Mouse (Mus musculus) liver, adult 2 months (tissue): ENCODE data around the gene Olfr1328. TPM values are rescaled to one million over a fixed set of nuclear protein-coding genes. Genes with fewer than 3 reads are reported as not detected.

ENCODE experiments used
- DNase-seq: peaks from one replicate; pipeline ENCODE4 v3.0.0-alpha.2; 2011; ENCODE audit warnings: low read depth, low spot score; ENCODE audit errors: extremely low read depth
- H3K27ac ChIP-seq: fragments of 200-500 bp; replicated peaks from 2 replicates; pipeline ENCODE4 v1.5.1; 2012; ENCODE audit warnings: low read depth, mild to moderate bottlenecking, control low read depth, inconsistent platforms, low read length; ENCODE audit not compliant: insufficient read depth
- H3K27me3 ChIP-seq: fragments of 200-500 bp; 2 replicates; pipeline ENCODE4 v1.6.1; 2012; ENCODE audit warnings: mild to moderate bottlenecking, moderate library complexity, low read length, inconsistent platforms; ENCODE audit not compliant: control insufficient read depth, insufficient read depth
- H3K36me3 ChIP-seq: fragments of 200-500 bp; 2 replicates; pipeline ENCODE4 v1.6.1; 2012; ENCODE audit warnings: low read length, inconsistent platforms; ENCODE audit not compliant: control insufficient read depth, insufficient read depth
- H3K4me1 ChIP-seq: fragments of 200-500 bp; 2 replicates; pipeline ENCODE4 v1.6.1; 2011; ENCODE audit warnings: low read length; ENCODE audit not compliant: control insufficient read depth, insufficient read depth
- H3K4me3 ChIP-seq: fragments of 200-500 bp; 2 replicates; pipeline ENCODE4 v1.5.1; 2011; ENCODE audit warnings: low read depth, mild to moderate bottlenecking, control low read depth, low read length, moderate library complexity; ENCODE audit not compliant: insufficient read depth
- H3K79me2 ChIP-seq: fragments of 200-500 bp; 2 replicates; pipeline ENCODE4 v1.6.1; 2012; ENCODE audit warnings: inconsistent platforms, mild to moderate bottlenecking, low read length, moderate library complexity; ENCODE audit not compliant: control insufficient read depth, insufficient read depth
- H3K9ac ChIP-seq: fragments of 200-500 bp; 2 replicates; pipeline ENCODE4 v1.6.1; 2012; ENCODE audit warnings: low read depth, mild to moderate bottlenecking, control low read depth, inconsistent platforms, low read length
- CTCF ChIP-seq: fragments of 200-500 bp; IDR thresholded peaks from 2 replicates; pipeline ENCODE4 v1.5.1; 2011; ENCODE audit warnings: low read depth, low read length, control low read depth
- POLR2A ChIP-seq: fragments of 200-500 bp; IDR thresholded peaks from 2 replicates; pipeline ENCODE4 v1.6.1; 2011; ENCODE audit warnings: low read length, control low read depth; ENCODE audit not compliant: insufficient read depth; ENCODE audit errors: extremely low read depth
- WGBS: fragments of 180-500 bp; shearing (Covaris S2); methylation state at CpG from one replicate; pipeline ENCODE4 v1.1.7; 2018; 5-methylcytosine and 5-hydroxymethylcytosine counted together
- polyA plus RNA-seq: library from polyadenylated mRNA; depleted of rRNA; stranded (reverse); fragments of >200 nt; gene quantifications from 2 replicates; pipeline ENCODE4 v1.2.3, GENCODE M21; 2012; rRNA removed
- total RNA-seq: library from RNA; depleted of rRNA; stranded (reverse); fragments of >200 nt; gene quantifications from 2 replicates; pipeline ENCODE4 v1.2.3, GENCODE M21; 2014; rRNA removed

Gene Olfr1328
- total and polyA plus RNA-seq, 2 experiments = not detected

DNA sequence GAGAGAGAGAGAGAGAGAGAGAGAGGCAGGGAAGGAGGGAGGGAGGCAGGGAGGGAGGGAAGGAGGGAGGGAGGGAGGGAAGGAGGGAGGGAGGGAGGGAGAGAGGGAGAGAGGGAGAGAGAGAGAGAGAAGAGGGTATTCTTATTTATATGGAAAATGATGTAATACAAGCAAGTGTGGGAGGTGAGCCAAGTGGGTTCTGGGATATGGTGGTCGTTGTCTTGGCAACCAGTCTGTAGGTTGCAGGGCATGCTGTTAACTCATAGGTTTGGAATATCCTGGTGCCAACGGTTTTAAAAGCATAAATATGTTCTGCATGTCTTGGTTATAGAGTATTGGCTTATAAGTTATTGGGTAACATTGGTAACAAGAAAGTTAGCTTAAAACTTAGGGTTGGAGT, 36.4 kb downstream of the Olfr1328 start:
- Histone ChIP-seq H3K4me1 (no peaks in the 10 kb centered on the region), H3K4me3 (no peak overlapping the region), H3K9ac (no peak overlapping the region), H3K79me2 (no peaks in the 10 kb centered on the region), H3K36me3 (no peaks in the 10 kb centered on the region), H3K27ac (no peak overlapping the region), H3K27me3 (no peaks in the 10 kb centered on the region)
- DNase-seq = no peak
- WGBS = 67% methylated on average over 2 of the region's 2 CpGs
- TF ChIP-seq CTCF = no peak
- TF ChIP-seq POLR2A = no peak

DNA sequence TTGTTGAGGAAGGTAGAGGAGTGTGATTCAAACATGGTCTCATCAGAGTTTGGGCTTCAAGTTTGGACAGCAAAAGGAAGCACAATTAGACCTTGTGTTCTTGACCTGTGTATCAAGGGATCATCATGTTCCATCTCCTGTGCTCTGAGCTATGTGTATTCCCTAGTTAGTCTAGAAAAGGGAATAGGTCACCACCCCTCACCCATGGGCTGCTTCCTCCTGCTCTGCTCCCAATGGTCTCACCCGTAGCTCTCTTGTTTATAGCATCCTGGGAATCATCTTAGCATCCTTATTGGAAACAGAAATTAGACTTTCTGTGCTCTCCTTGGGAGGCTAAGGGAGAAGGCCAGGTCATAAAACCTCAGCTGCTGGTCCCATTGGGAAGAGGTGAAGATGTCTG, 50.1 kb downstream of the Olfr1328 start, which contains the start of gene Olfr1330:
Gene Olfr1330, plus strand, starts transcription at position 301 of the 400 bp plus-strand sequence.
- WGBS = 76% methylated on average over 1 of the region's 1 CpGs
- H3K36me3 ChIP-seq = no peaks in the 10 kb centered on the region
- DNase-seq = no peak

More for the DNA sequence above, 50.1 kb downstream of the Olfr1328 start, which contains the start of gene Olfr1330:
- Histone ChIP-seq H3K4me1 (no peaks in the 10 kb centered on the region), H3K4me3 (no peak within 1 kb of the TSS), H3K27ac (no peak within 1 kb of the TSS), H3K9ac (no peak within 1 kb of the TSS), H3K27me3 (no peaks in the 10 kb centered on the region), H3K79me2 (no peaks in the 10 kb centered on the region)
- TF ChIP-seq CTCF (no peak), POLR2A (no peak)

Other genes starting within 250 kb of the Olfr1328 start
- gene Olfr1342, start 245.9 kb downstream of the Olfr1328 start, total RNA-seq = not detected in 2 replicates
- not detected in 2 replicates for gene Olfr1342, start 245.9 kb downstream of the Olfr1328 start, polyA plus RNA-seq
- gene Olfr1341, start 235.1 kb downstream of the Olfr1328 start, total RNA-seq = not detected in 2 replicates
- not detected in 2 replicates for gene Olfr1341, start 235.1 kb downstream of the Olfr1328 start, polyA plus RNA-seq
- not detected in 2 replicates for gene Olfr1340, start 218.5 kb downstream of the Olfr1328 start, total RNA-seq
- gene Olfr1340, start 218.5 kb downstream of the Olfr1328 start, polyA plus RNA-seq = not detected in 2 replicates
- gene Olfr1339, start 206.4 kb downstream of the Olfr1328 start, total RNA-seq = not detected in 2 replicates
- not detected in 2 replicates for gene Olfr1339, start 206.4 kb downstream of the Olfr1328 start, polyA plus RNA-seq
- gene Olfr1338, start 179.9 kb downstream of the Olfr1328 start, total RNA-seq = not detected in 2 replicates
- not detected in 2 replicates for gene Olfr1338, start 179.9 kb downstream of the Olfr1328 start, polyA plus RNA-seq
- not detected in 2 replicates for gene Olfr1337, start 156.0 kb downstream of the Olfr1328 start, total RNA-seq
- not detected in 2 replicates for gene Olfr1337, start 156.0 kb downstream of the Olfr1328 start, polyA plus RNA-seq
- not detected in 2 replicates for gene Olfr1335, start 128.7 kb downstream of the Olfr1328 start, total RNA-seq
- not detected in 2 replicates for gene Olfr1335, start 128.7 kb downstream of the Olfr1328 start, polyA plus RNA-seq
- gene Olfr1333, start 102.3 kb downstream of the Olfr1328 start, total RNA-seq = not detected in 2 replicates
- not detected in 2 replicates for gene Olfr1333, start 102.3 kb downstream of the Olfr1328 start, polyA plus RNA-seq
- not detected in 2 replicates for gene Olfr1331, start 74.0 kb downstream of the Olfr1328 start, total RNA-seq
- not detected in 2 replicates for gene Olfr1331, start 74.0 kb downstream of the Olfr1328 start, polyA plus RNA-seq
- not detected in 2 replicates for gene Olfr1330, start 50.0 kb downstream of the Olfr1328 start, total RNA-seq
- gene Olfr1330, start 50.0 kb downstream of the Olfr1328 start, polyA plus RNA-seq = not detected in 2 replicates
- gene Olfr1329, start 21.1 kb downstream of the Olfr1328 start, total RNA-seq = not detected in 2 replicates
- gene Olfr1329, start 21.1 kb downstream of the Olfr1328 start, polyA plus RNA-seq = not detected in 2 replicates
- not detected in 2 replicates for gene Lao1, start 23.0 kb upstream of the Olfr1328 start, total RNA-seq
- not detected in 2 replicates for gene Lao1, start 23.0 kb upstream of the Olfr1328 start, polyA plus RNA-seq
- gene Slc2a1, start 170.1 kb upstream of the Olfr1328 start, total RNA-seq = 6.9 and 7.3 TPM in 2 replicates
- 11.1 and 17.7 TPM in 2 replicates for gene Slc2a1, start 170.1 kb upstream of the Olfr1328 start, polyA plus RNA-seq
- gene Zfp691, start 235.6 kb upstream of the Olfr1328 start, total RNA-seq = 3.7 and 4.5 TPM in 2 replicates
- gene Zfp691, start 235.6 kb upstream of the Olfr1328 start, polyA plus RNA-seq = 9.7 and 13.0 TPM in 2 replicates